Mouse (Mus musculus) G1E-ER4 (cell line): ENCODE measurements around the gene Brd7. TPM values are rescaled to one million over a fixed set of nuclear protein-coding genes. Genes with fewer than 3 reads are reported as not detected.

Experiments used
- GATA1 ChIP-seq: IDR thresholded peaks from one replicate; pipeline ENCODE4 v1.8.0; 2012; ENCODE audit warnings: low read length, inconsistent platforms
- polyA plus RNA-seq: library from polyadenylated mRNA; stranded (reverse); fragments of >175 nt; gene quantifications from 2 replicates; pipeline ENCODE4 v1.2.3, GENCODE M21; 2012

Gene Brd7
- polyA plus RNA-seq, 1 experiment: 403 TPM

GRCm38 (mm10) chr8:88325251-88325650, 36.7 kb downstream of the Brd7 start:
- no peak for TF ChIP-seq GATA1

DNA sequence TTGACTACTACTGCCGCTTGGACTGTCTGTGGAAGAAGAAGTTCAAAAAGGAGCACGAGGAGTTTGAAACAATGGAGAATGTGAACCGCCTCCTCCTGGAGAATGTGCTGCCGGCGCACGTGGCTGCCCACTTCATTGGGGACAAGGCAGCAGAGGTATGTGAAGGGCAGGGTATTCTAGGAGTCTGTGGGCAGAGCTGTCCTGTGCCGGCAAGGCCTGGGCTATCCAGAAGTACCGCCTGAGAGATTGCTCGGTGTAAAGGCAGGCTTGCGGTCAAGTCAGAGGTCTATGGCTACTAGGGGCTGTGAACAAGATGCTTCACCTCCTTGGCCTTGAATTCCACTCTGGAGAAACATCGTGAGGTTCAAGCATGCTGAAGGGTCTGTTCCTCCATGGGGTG, 37.2 kb downstream of the Brd7 start:
- TF ChIP-seq GATA1: no peak

- no peak for TF ChIP-seq GATA1
Measured at GRCm38 (mm10) chr8:88323523-88323922, 38.5 kb downstream of the Brd7 start.

- no peak for TF ChIP-seq GATA1
Measured at GRCm38 (mm10) chr8:88321387-88321786, 40.6 kb downstream of the Brd7 start.

DNA sequence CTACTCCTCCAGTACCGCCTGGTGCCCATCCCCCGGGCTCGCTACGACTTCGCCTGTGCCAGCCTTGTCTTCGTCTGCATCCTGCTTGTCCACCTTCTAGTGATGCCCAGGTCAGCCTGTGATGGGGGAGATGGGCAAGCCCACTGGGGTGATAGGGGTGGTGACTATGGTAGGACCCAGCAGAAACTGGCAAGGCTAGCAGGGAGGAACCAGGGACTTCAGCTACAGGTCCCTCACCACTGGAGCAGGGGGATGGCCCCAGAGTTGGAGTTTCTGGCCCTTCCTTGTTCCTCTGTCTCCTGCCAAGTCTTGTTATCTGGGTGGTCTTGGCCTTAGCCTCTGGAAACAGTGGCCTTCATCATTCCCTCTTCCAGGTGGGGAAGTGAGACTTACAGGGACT, 41.9 kb downstream of the Brd7 start:
- no peak for TF ChIP-seq GATA1

- no peak for TF ChIP-seq GATA1
Measured at GRCm38 (mm10) chr8:88318151-88318550, 43.8 kb downstream of the Brd7 start.

GRCm38 (mm10) chr8:88317341-88317740, 44.7 kb downstream of the Brd7 start:
- no peak for TF ChIP-seq GATA1

DNA sequence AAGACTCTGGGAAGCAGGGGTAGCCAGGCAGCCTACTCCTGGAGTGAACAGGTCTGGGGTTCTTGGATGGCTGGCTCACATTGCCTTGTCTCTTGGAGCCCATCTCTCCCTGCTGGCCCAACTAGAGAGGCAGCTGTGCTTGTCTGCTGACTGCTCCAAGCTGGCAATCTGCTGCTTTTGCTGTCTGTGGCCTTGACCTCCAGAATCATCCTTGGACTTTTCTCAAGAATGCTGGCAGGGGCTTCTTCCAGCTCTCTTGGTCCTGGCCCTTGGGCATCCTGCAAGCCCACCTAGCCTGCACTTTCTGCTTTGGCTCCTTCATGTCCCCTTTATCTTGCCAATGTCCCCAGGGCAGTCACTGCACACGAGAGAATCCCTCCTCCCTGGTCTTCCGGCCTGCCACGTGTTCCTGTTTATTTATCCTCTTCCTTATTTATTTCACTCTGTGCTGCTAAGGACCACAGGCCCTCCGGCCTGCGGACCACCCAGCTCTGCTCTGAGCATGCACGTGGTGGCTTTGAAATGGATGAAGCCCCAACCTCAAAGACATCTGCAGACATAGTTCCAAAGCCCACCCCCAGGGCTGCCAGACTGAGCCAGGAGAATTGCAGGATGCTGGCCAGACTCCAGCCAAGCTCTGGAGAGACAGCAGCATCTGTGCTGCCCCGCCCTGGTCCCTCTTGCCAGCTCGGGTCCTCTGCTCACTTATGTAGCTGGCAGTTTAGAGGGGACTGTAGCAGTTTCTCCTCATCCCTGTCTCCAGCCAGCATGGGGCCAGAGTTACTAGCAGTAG, 45.7 kb downstream of the Brd7 start:
- no peak for TF ChIP-seq GATA1

- TF ChIP-seq GATA1: no peak
Measured at GRCm38 (mm10) chr8:88315302-88315701, 46.7 kb downstream of the Brd7 start.

DNA sequence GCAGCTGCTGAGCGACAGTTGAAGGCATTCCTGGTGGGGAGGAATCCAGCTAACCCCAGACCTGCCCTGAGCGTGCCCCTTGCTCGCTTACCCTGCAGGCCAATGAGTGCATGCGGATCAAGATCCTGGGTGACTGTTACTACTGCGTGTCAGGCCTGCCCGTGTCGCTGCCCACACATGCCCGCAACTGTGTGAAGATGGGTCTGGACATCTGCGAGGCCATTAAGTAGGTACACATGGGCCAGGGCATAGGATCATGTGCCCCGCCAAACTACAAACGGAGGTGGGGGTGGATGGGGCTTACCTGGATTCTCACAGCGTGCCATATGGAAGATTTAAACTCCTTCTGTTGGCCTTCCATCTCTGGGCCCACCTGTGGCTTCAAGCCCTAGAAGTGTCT, 48.0 kb downstream of the Brd7 start:
- TF ChIP-seq GATA1: no peak

DNA sequence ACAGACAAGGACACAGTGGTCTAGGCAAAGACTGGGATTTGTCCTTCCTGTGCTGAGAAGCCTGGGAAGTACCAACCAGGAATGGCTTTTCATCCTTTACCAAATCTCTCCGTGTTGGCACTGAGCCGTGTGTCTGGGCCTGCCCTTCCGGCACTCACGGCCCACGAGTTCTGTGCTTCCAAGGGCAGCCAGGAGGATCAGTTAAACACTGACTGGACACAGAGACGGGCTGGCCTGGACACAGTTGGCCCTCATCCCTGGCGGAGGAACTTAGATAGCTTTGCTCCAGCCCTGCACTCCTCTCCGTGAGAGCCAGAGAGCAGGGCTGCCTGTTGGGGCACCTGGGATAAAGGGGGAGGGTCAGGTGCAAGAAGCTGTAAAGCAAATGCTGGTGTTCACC, 49.0 kb downstream of the Brd7 start:
- TF ChIP-seq GATA1: no peak

GRCm38 (mm10) chr8:88310286-88310685, 51.7 kb downstream of the Brd7 start:
- TF ChIP-seq GATA1: no peak

GRCm38 (mm10) chr8:88309881-88310280, 52.1 kb downstream of the Brd7 start:
- no peak for TF ChIP-seq GATA1

- TF ChIP-seq GATA1: no peak
Measured at GRCm38 (mm10) chr8:88309274-88309873, 52.6 kb downstream of the Brd7 start.

DNA sequence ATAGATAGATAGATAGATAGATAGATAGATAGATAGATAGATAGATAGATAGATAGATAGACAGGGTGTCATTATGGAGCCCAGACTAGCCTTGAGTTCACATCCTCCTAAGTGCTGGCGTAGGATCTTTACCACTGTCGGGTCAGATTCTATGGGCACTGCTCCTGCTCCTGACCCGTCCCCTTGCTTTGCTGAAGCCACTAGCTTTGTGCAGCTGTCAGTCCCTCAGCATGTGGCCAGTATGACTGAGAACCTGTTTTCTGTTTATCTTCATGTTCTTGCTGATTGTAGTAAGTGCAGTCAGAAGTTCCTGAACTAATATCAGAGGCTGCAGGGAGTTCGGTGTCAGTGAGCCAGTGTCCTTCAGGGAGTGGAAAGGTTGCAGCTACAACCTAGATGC, 54.3 kb downstream of the Brd7 start:
- no peak for TF ChIP-seq GATA1

- TF ChIP-seq GATA1: no peak
Measured at GRCm38 (mm10) chr8:88306511-88306910, 55.5 kb downstream of the Brd7 start.

DNA sequence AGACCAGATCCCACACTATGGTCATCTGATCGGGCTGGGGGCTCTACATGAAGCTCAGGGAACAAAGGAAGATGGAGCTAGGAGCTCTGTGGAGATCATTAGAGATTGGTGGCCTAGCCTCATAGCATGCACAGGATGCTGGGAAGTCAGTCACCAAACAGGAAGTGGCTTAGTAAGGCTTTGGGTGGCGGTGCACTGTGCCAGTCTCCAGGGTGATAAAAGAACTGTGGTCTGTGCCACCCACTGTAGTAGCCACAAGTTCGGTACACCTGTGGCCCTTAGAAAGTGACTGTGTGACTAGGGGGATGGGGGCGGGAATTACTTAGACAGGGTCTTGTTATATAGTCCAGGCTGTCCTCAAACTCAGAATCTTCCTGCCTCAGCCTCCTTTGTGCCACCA, 56.2 kb downstream of the Brd7 start:
- no peak for TF ChIP-seq GATA1
